Mouse (Mus musculus): ENCODE measurements around the gene Cacng4. TPM values are rescaled to one million over a fixed set of nuclear protein-coding genes. Genes with fewer than 3 reads are reported as not detected.

Gene Cacng4
- polyA plus RNA-seq, 1 experiment from 2014 or later = 4.9 TPM

GRCm38 (mm10) chr11:107783861-107784754 lies 10.2 kb downstream of the Cacng4 start:
- H3K27me3 ChIP-seq (replicated peaks; ENCODE audit: control insufficient read depth, insufficient read depth, low read length) = no peaks in the 10 kb centered on the region
- H3K9me3 ChIP-seq (ENCODE audit: control insufficient read depth, low read length) = no peaks in the 10 kb centered on the region
- no peaks in the 10 kb centered on the region for H3K4me1 ChIP-seq (ENCODE audit: control insufficient read depth, insufficient read depth, low read length)
- H3K9ac ChIP-seq (ENCODE audit: low read depth, low read length) = no peak overlapping the region
- ATAC-seq (ENCODE audit: low read depth) (no peak), DNase-seq (ENCODE audit: low spot score) (no peak)
- no peak overlapping the region for H3K4me3 ChIP-seq (ENCODE audit: low read depth, low read length)
- no peak overlapping the region for H3K4me2 ChIP-seq (ENCODE audit: low read depth, low read length)
- no peaks in the 10 kb centered on the region for H3K36me3 ChIP-seq (ENCODE audit: control insufficient read depth, insufficient read depth, low read length)
- 85% methylated on average over 7 of the region's 8 CpGs for WGBS
- no peak overlapping the region for H3K27ac ChIP-seq (replicated peaks; ENCODE audit: low read depth, low read length)

- 61% methylated on average over 5 of the region's 5 CpGs for WGBS
Observed at GRCm38 (mm10) chr11:107782591-107782990, 11.8 kb downstream of the Cacng4 start.

DNA sequence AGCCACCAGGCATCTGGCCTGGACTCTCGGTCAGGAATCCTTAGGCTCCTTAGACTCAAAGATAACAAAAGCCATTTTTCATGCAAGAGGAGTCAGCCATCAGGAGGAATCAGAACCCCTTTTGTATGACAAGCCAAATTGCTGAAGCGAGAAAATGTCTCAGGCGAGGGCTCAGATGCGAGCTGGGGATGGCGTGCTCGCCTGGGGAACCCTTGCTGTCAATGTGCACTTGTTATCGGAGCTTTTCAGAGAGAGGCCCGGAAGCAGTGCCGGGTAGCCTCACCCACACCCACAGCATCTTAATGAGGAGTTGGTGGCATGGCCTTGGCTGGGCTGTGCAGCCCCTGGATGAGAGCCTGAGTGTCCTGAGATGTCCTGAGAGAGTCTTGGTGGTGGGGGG lies 15.5 kb downstream of the Cacng4 start:
- ATAC-seq (ENCODE audit: low read depth) (no peak), DNase-seq (ENCODE audit: low spot score) (no peak)
- WGBS = 69% methylated on average over 9 of the region's 9 CpGs
- no peaks in the 10 kb centered on the region for H3K27me3 ChIP-seq (replicated peaks; ENCODE audit: control insufficient read depth, insufficient read depth, low read length)
- no peaks in the 10 kb centered on the region for H3K9me3 ChIP-seq (ENCODE audit: control insufficient read depth, low read length)
- no peak overlapping the region for H3K4me2 ChIP-seq (ENCODE audit: low read depth, low read length)
- no peak overlapping the region for H3K4me3 ChIP-seq (ENCODE audit: low read depth, low read length)
- H3K27ac ChIP-seq (replicated peaks; ENCODE audit: low read depth, low read length) = no peak overlapping the region
- H3K36me3 ChIP-seq (ENCODE audit: control insufficient read depth, insufficient read depth, low read length) = no peaks in the 10 kb centered on the region
- no peak overlapping the region for H3K9ac ChIP-seq (ENCODE audit: low read depth, low read length)
- H3K4me1 ChIP-seq (ENCODE audit: control insufficient read depth, insufficient read depth, low read length) = no peaks in the 10 kb centered on the region

More at GRCm38 (mm10) chr11:107782591-107782990, 11.8 kb downstream of the Cacng4 start:
- no peak overlapping the region for H3K9ac ChIP-seq (ENCODE audit: low read depth, low read length)
- DNase-seq (ENCODE audit: low spot score) (no peak), ATAC-seq (ENCODE audit: low read depth) (no peak)
- H3K4me1 ChIP-seq (ENCODE audit: control insufficient read depth, insufficient read depth, low read length) = no peaks in the 10 kb centered on the region
- H3K4me2 ChIP-seq (ENCODE audit: low read depth, low read length) = no peak overlapping the region
- no peaks in the 10 kb centered on the region for H3K27me3 ChIP-seq (replicated peaks; ENCODE audit: control insufficient read depth, insufficient read depth, low read length)
- no peaks in the 10 kb centered on the region for H3K36me3 ChIP-seq (ENCODE audit: control insufficient read depth, insufficient read depth, low read length)
- no peak overlapping the region for H3K4me3 ChIP-seq (ENCODE audit: low read depth, low read length)
- H3K9me3 ChIP-seq (ENCODE audit: control insufficient read depth, low read length) = no peaks in the 10 kb centered on the region
- H3K27ac ChIP-seq (replicated peaks; ENCODE audit: low read depth, low read length) = no peak overlapping the region

DNA sequence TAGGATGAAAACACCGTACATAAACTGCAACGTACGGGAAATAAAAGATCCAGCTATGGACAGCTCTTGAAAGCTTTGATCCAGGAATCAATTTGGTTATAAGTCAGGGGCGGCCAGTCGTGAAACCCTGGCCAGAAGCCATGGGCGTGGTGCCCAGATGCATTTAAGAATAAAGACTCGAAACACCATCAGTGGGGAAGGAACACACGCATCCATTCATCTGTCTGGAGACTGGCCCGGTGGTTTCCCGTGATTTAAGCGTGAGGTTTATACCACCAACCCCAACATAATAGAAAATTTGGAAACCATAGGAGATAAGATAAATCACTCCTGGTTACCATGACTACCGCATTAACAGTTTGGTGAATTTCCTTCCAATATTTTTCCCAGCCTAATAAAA lies 16.9 kb downstream of the Cacng4 start:
- no peak overlapping the region for H3K27ac ChIP-seq (replicated peaks; ENCODE audit: low read depth, low read length)
- no peak overlapping the region for H3K4me2 ChIP-seq (ENCODE audit: low read depth, low read length)
- 40% methylated on average over 12 of the region's 12 CpGs for WGBS
- H3K4me3 ChIP-seq (ENCODE audit: low read depth, low read length) = no peak overlapping the region
- H3K27me3 ChIP-seq (replicated peaks; ENCODE audit: control insufficient read depth, insufficient read depth, low read length) = no peaks in the 10 kb centered on the region
- no peak overlapping the region for H3K9ac ChIP-seq (ENCODE audit: low read depth, low read length)
- H3K36me3 ChIP-seq (ENCODE audit: control insufficient read depth, insufficient read depth, low read length) = no peaks in the 10 kb centered on the region
- no peaks in the 10 kb centered on the region for H3K4me1 ChIP-seq (ENCODE audit: control insufficient read depth, insufficient read depth, low read length)
- ATAC-seq (ENCODE audit: low read depth) (no peak), DNase-seq (ENCODE audit: low spot score) (peak; percentile 74)
- H3K9me3 ChIP-seq (ENCODE audit: control insufficient read depth, low read length) = no peaks in the 10 kb centered on the region

DNA sequence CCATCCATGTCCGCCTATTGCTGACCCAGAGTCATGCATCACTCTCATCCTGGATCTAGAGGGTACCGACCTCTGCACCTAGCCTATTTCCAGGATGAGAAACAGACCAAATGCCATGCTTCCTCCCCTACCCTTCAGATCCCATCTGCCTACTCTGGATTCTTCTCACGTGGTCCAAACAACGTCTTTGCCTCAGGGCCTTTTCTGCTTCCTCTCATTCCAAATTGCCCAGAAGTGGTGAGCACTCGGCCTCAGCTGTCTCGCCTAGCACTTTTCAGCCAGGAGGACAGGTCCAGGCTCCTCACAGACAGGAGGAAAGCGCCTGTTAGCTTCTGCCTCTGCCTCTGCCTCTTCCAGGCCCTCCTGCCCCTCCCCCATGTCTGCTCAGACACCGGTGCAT lies 21.0 kb downstream of the Cacng4 start:
- ATAC-seq (ENCODE audit: low read depth) (no peak), DNase-seq (ENCODE audit: low spot score) (no peak)
- Histone ChIP-seq H3K4me1 (ENCODE audit: control insufficient read depth, insufficient read depth, low read length) (peaks cover 5% of the 10 kb centered on the region; the same call in 1 of the 2 replicates), H3K27ac (replicated peaks; ENCODE audit: low read depth, low read length) (no peak overlapping the region), H3K4me2 (ENCODE audit: low read depth, low read length) (no peak overlapping the region), H3K27me3 (replicated peaks; ENCODE audit: control insufficient read depth, insufficient read depth, low read length) (no peaks in the 10 kb centered on the region), H3K36me3 (ENCODE audit: control insufficient read depth, insufficient read depth, low read length) (no peaks in the 10 kb centered on the region), H3K9me3 (ENCODE audit: control insufficient read depth, low read length) (no peaks in the 10 kb centered on the region), H3K4me3 (ENCODE audit: low read depth, low read length) (no peak overlapping the region), H3K9ac (ENCODE audit: low read depth, low read length) (no peak overlapping the region)
- 43% methylated on average over 8 of the region's 8 CpGs for WGBS

DNA sequence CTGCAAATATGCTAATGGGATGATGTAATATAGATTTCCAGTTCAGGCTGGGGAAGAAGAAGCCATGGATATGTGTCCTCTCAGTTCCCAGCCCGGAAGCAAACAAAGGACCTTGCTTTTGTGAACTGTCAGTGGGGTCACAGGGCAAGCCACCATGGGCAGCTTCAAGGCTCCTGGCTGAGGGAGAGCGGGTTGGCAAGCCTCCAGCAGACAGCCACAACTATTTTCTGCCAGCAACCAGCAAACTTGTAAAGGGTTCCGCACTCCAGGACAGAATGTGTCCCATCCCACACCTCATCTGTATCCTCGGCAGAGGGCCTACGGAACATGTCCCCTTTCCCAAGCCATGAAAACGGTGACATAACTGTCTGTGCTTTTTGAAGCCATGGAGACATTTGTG lies 22.4 kb downstream of the Cacng4 start:
- no peak for DNase-seq (ENCODE audit: low spot score)

DNA sequence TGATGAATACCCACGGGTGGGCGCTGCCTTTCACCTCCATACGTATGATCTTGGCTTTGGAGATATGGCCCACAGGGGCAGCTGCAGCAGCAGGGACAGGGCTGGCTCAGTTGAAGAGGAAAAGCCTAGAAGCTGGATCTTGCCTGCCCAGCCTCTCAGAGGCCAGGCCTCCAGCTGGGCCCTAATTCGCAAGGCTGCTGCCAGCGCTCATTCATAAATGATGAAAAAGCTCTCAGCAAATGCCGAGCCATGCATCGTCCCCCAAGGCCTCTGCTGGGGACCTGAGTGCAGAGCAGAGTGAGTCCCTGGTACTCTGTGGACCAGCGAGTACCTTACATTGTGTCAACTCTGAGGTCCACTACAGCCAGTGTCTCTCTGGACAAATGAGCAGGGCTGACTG lies 26.0 kb downstream of the Cacng4 start:
- Histone ChIP-seq H3K4me2 (ENCODE audit: low read depth, low read length) (no peak overlapping the region), H3K9ac (ENCODE audit: low read depth, low read length) (no peak overlapping the region), H3K36me3 (ENCODE audit: control insufficient read depth, insufficient read depth, low read length) (no peaks in the 10 kb centered on the region), H3K4me3 (ENCODE audit: low read depth, low read length) (no peak overlapping the region), H3K4me1 (ENCODE audit: control insufficient read depth, insufficient read depth, low read length) (peaks cover 5% of the 10 kb centered on the region; the same call in 1 of the 2 replicates), H3K27ac (replicated peaks; ENCODE audit: low read depth, low read length) (no peak overlapping the region), H3K9me3 (ENCODE audit: control insufficient read depth, low read length) (no peaks in the 10 kb centered on the region), H3K27me3 (replicated peaks; ENCODE audit: control insufficient read depth, insufficient read depth, low read length) (no peaks in the 10 kb centered on the region)
- 71% methylated on average over 7 of the region's 8 CpGs for WGBS
- DNase-seq (ENCODE audit: low spot score) = no peak
- ATAC-seq (ENCODE audit: low read depth) = peak; percentile 20; the same call in 1 of the 2 replicates

More for the DNA sequence above, 22.4 kb downstream of the Cacng4 start:
- Histone ChIP-seq H3K4me1 (ENCODE audit: control insufficient read depth, insufficient read depth, low read length) (peaks cover 5% of the 10 kb centered on the region; the same call in 1 of the 2 replicates), H3K9ac (ENCODE audit: low read depth, low read length) (no peak overlapping the region), H3K4me2 (ENCODE audit: low read depth, low read length) (no peak overlapping the region), H3K36me3 (ENCODE audit: control insufficient read depth, insufficient read depth, low read length) (no peaks in the 10 kb centered on the region), H3K27me3 (replicated peaks; ENCODE audit: control insufficient read depth, insufficient read depth, low read length) (no peaks in the 10 kb centered on the region), H3K9me3 (ENCODE audit: control insufficient read depth, low read length) (no peaks in the 10 kb centered on the region), H3K27ac (replicated peaks; ENCODE audit: low read depth, low read length) (no peak overlapping the region), H3K4me3 (ENCODE audit: low read depth, low read length) (no peak overlapping the region)
- WGBS = 70% methylated on average over 6 of the region's 6 CpGs
- ATAC-seq (ENCODE audit: low read depth) = no peak

DNA sequence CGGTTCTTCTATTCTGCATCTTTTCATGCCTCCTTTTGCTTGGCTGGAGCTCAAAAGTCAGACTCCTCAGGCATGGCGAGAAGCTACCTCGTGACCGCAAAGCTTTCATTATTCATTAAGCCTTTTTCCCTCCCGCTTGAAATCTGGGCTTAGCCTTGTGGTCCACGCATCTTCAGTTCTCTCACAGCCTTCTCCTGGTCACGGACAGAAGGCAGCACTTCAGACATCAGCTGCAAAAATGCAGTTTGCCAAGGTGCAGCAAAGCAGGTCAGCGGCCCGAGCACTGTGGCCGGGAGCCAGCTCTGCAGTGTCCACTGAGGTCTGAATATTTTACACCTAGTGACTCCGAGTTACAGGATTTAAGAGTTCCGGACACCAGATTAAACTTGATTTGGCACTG lies 27.4 kb downstream of the Cacng4 start:
- DNase-seq (ENCODE audit: low spot score) (no peak), ATAC-seq (ENCODE audit: low read depth) (no peak)
- Histone ChIP-seq H3K27ac (replicated peaks; ENCODE audit: low read depth, low read length) (no peak overlapping the region), H3K36me3 (ENCODE audit: control insufficient read depth, insufficient read depth, low read length) (no peaks in the 10 kb centered on the region), H3K27me3 (replicated peaks; ENCODE audit: control insufficient read depth, insufficient read depth, low read length) (no peaks in the 10 kb centered on the region), H3K4me1 (ENCODE audit: control insufficient read depth, insufficient read depth, low read length) (peaks cover 4% of the 10 kb centered on the region; the same call in 1 of the 2 replicates), H3K4me2 (ENCODE audit: low read depth, low read length) (no peak overlapping the region), H3K4me3 (ENCODE audit: low read depth, low read length) (no peak overlapping the region), H3K9me3 (ENCODE audit: control insufficient read depth, low read length) (no peaks in the 10 kb centered on the region), H3K9ac (ENCODE audit: low read depth, low read length) (no peak overlapping the region)
- 86% methylated on average over 12 of the region's 12 CpGs for WGBS
